In genomic region chr8:83443052-83443400, GRCm38 (mm10) we compare ENCODE assay signal across 8 mouse cellular contexts. TPM values are rescaled to one million over a fixed set of nuclear protein-coding genes. Genes with fewer than 3 reads are reported as not detected.
A peak's percentile ranks its signal among the peaks of the same experiment; 100 is the strongest.
DNase-seq lines count a peak whose midpoint lies in the region; ATAC-seq and TF ChIP-seq lines count a peak whose summit lies in the region.

No protein-coding gene starts in this region.

- H3K9ac ChIP-seq in embryonic facial prominence, embryonic 13.5 days = peak overlapping the region; percentile 68
- H3K9ac ChIP-seq in midbrain, postnatal 0 days (replicated peaks; ENCODE audit: low read length, poor library complexity, severe bottlenecking) = peak overlapping the region; percentile 64

- H3K27me3 ChIP-seq in embryonic facial prominence, embryonic 13.5 days = no peaks in the 10 kb centered on the region
- no peaks in the 10 kb centered on the region for H3K27me3 ChIP-seq in midbrain, postnatal 0 days (ENCODE audit: insufficient read depth, low read length)

- H3K36me3 ChIP-seq in embryonic facial prominence, embryonic 13.5 days = no peaks in the 10 kb centered on the region; the same call in 1 of the 2 replicates
- H3K36me3 ChIP-seq in midbrain, postnatal 0 days (ENCODE audit: insufficient read depth, low read length) = no peaks in the 10 kb centered on the region; the same call in 1 of the 2 replicates

- no peaks in the 10 kb centered on the region for H3K9me3 ChIP-seq in embryonic facial prominence, embryonic 13.5 days
- no peaks in the 10 kb centered on the region for H3K9me3 ChIP-seq in midbrain, postnatal 0 days (ENCODE audit: low read length)

- H3K4me3 ChIP-seq in layer of hippocampus, adult 2 months = peak overlapping the region; percentile 94
- H3K4me3 ChIP-seq in embryonic facial prominence, embryonic 13.5 days = peak overlapping the region; percentile 83
- peak overlapping the region; percentile 90 for H3K4me3 ChIP-seq in midbrain, postnatal 0 days (ENCODE audit: low read depth, low read length)

- no peak for DNase-seq in layer of hippocampus, adult 2 months (ENCODE audit: low spot score in 2 of 2)
- DNase-seq in layer of hippocampus, postnatal 36 days = no peak
- DNase-seq in hindlimb bud, embryonic 11.5 days (ENCODE audit: extremely low spot score, low read depth, low spot score) = peak; percentile 20
- peak; percentile 10 for DNase-seq in midbrain, postnatal 0 days (ENCODE audit: low spot score)
- no peak for DNase-seq in yolk sac, embryonic 10.5 days (ENCODE audit: low spot score)
- no peak for DNase-seq in urinary bladder, postnatal 14 days (ENCODE audit: low spot score)

- peak overlapping the region; percentile 67 for H3K4me2 ChIP-seq in embryonic facial prominence, embryonic 13.5 days
- peak overlapping the region; percentile 49 for H3K4me2 ChIP-seq in midbrain, postnatal 0 days (ENCODE audit: low read depth, low read length, poor library complexity, severe bottlenecking)

- H3K27ac ChIP-seq in layer of hippocampus, adult 2 months = peak overlapping the region; percentile 87
- peak overlapping the region; percentile 94 for H3K27ac ChIP-seq in embryonic facial prominence, embryonic 13.5 days
- peak overlapping the region; percentile 93 for H3K27ac ChIP-seq in midbrain, postnatal 0 days (ENCODE audit: low read depth, low read length)

- 28% methylated on average over 5 of the region's 5 CpGs for WGBS in embryonic facial prominence, embryonic 13.5 days
- 16% methylated on average over 5 of the region's 5 CpGs for WGBS in midbrain, postnatal 0 days

- H3K4me1 ChIP-seq in embryonic facial prominence, embryonic 13.5 days = peaks cover 15% of the 10 kb centered on the region
- peaks cover 3% of the 10 kb centered on the region; the same call in 1 of the 2 replicates for H3K4me1 ChIP-seq in midbrain, postnatal 0 days (ENCODE audit: insufficient read depth, low read length)

- no peak for TF ChIP-seq CTCF in layer of hippocampus, adult 2 months (conservative IDR thresholded peaks at IDR 0.05)
- no peak for TF ChIP-seq CTCF in midbrain, postnatal 0 days (IDR thresholded peaks at IDR 0.05)

- no peak for ATAC-seq in embryonic facial prominence, embryonic 13.5 days (ENCODE audit: insufficient number of reproducible peaks, insufficient read depth, low FRiP score, low TSS enrichment, low read depth)
- ATAC-seq in midbrain, postnatal 0 days (ENCODE audit: low FRiP score) = no peak; the same call in 1 of the 2 replicates
- ATAC-seq in inflammation-experienced regulatory T-cells, adult 6 months = no peak

RNA-seq across cellular contexts. Expression of gene Scoc, which starts 15.2 kb away (rescaled TPM):
- 100 to 1,000 TPM; 211 to 218 TPM for total RNA-seq in layer of hippocampus, adult 2 months (2021)
- total RNA-seq in layer of hippocampus, postnatal 36 days (2021) = 100 to 1,000 TPM; 213 to 246 TPM
- polyA plus RNA-seq in embryonic facial prominence, embryonic 13.5 days (2015; fragmentation: Nextera tagmentation; extraction: Ambion mirVana) = 133 and 138 TPM in 2 replicates
- total RNA-seq in midbrain, postnatal 0 days (2014; rRNA removed) = 319 and 385 TPM in 2 replicates
- polyA plus RNA-seq in midbrain, postnatal 0 days (2015; fragmentation: Nextera tagmentation; extraction: Ambion mirVana) = 483 and 520 TPM in 2 replicates
- polyA plus RNA-seq in inflammation-experienced regulatory T-cells, adult 6 months (2017; shearing (Covaris generic)) = 10 to 100 TPM; 26.8 to 34.5 (median 30.6) TPM

RNA-seq across cellular contexts. Expression of gene Clgn, which starts 53.4 kb away (rescaled TPM):
- total RNA-seq in layer of hippocampus, adult 2 months (2021) = 1 to 10 TPM; 7.8 to 8.3 TPM
- 1 to 10 TPM; 8.3 to 9.2 TPM for total RNA-seq in layer of hippocampus, postnatal 36 days (2021)
- polyA plus RNA-seq in embryonic facial prominence, embryonic 13.5 days (2015; fragmentation: Nextera tagmentation; extraction: Ambion mirVana) = 2.8 and 3.5 TPM in 2 replicates
- 5.6 and 7.4 TPM in 2 replicates for total RNA-seq in midbrain, postnatal 0 days (2014; rRNA removed)
- 11.4 and 11.6 TPM in 2 replicates for polyA plus RNA-seq in midbrain, postnatal 0 days (2015; fragmentation: Nextera tagmentation; extraction: Ambion mirVana)
- polyA plus RNA-seq in inflammation-experienced regulatory T-cells, adult 6 months (2017; shearing (Covaris generic)) = 1 to 10 TPM in 1 of 3 experiments, under 1 TPM in 1, not detected in 1; 0.71 to 7.2 TPM

Comparison
In these comparisons a context has a peak if more than half of its experiments do, and no peak if none do; other contexts are left out.
1. DNase-seq: peak in hindlimb bud, embryonic 11.5 days (single experiment) and midbrain, postnatal 0 days (single experiment); none in layer of hippocampus, adult 2 months (0 of 2), layer of hippocampus, postnatal 36 days (0 of 2), yolk sac, embryonic 10.5 days (single experiment) and urinary bladder, postnatal 14 days (single experiment).
2. Peak in every context shown above with its lines, with median percentiles within 50 percentile points of each other: H3K27ac ChIP-seq and H3K4me3 ChIP-seq.